Mouse (Mus musculus): ENCODE measurements around the gene Piga. TPM values are rescaled to one million over a fixed set of nuclear protein-coding genes. Genes with fewer than 3 reads are reported as not detected.
A peak's percentile ranks its signal among the peaks of the same experiment; 100 is the strongest.

Gene Piga
- 5.0 and 5.7 TPM in 2 replicates for polyA plus RNA-seq (2012; rRNA removed)

GRCm38 (mm10) chrX:164419471-164419939 lies at the start of gene Piga:
Gene Piga (plus strand): TSS chrX:164419787.
- DNase-seq (ENCODE audit: extremely low spot score in 1 of 2, low spot score in 1 of 2) = peak; percentile 93 to 94

- DNase-seq (ENCODE audit: extremely low spot score in 1 of 2, low spot score in 1 of 2) = no peak
Measured at GRCm38 (mm10) chrX:164370576-164370975, 49.0 kb upstream of the Piga start.

GRCm38 (mm10) chrX:164373081-164373480 lies 46.5 kb upstream of the Piga start, which contains the start of gene Vegfd:
Gene Vegfd (plus strand): TSS chrX:164373378.
- peak; percentile 28 to 57 for DNase-seq (ENCODE audit: extremely low spot score in 1 of 2, low spot score in 1 of 2)

- DNase-seq (ENCODE audit: extremely low spot score in 1 of 2, low spot score in 1 of 2) = no peak
Measured at GRCm38 (mm10) chrX:164374586-164374985, 45.0 kb upstream of the Piga start.

- DNase-seq (ENCODE audit: extremely low spot score in 1 of 2, low spot score in 1 of 2) = no peak
Measured at GRCm38 (mm10) chrX:164379721-164380120, 39.9 kb upstream of the Piga start.

- peak; percentile 27 to 65 for DNase-seq (ENCODE audit: extremely low spot score in 1 of 2, low spot score in 1 of 2)
Measured at GRCm38 (mm10) chrX:164381618-164382408, 37.8 kb upstream of the Piga start.

- DNase-seq (ENCODE audit: extremely low spot score in 1 of 2, low spot score in 1 of 2) = no peak
Measured at GRCm38 (mm10) chrX:164394091-164394490, 25.5 kb upstream of the Piga start.

GRCm38 (mm10) chrX:164398456-164398855 lies 21.1 kb upstream of the Piga start:
- DNase-seq (ENCODE audit: extremely low spot score in 1 of 2, low spot score in 1 of 2) = peak in 1 of 2 experiments; percentile 50

- DNase-seq (ENCODE audit: extremely low spot score in 1 of 2, low spot score in 1 of 2) = no peak
Measured at GRCm38 (mm10) chrX:164405080-164405649, 14.4 kb upstream of the Piga start.

GRCm38 (mm10) chrX:164406133-164407022 lies 13.2 kb upstream of the Piga start:
- DNase-seq (ENCODE audit: extremely low spot score in 1 of 2, low spot score in 1 of 2) = no peak

- no peak for DNase-seq (ENCODE audit: extremely low spot score in 1 of 2, low spot score in 1 of 2)
Measured at GRCm38 (mm10) chrX:164408301-164408927, 11.2 kb upstream of the Piga start.

- no peak for DNase-seq (ENCODE audit: extremely low spot score in 1 of 2, low spot score in 1 of 2)
Measured at GRCm38 (mm10) chrX:164410562-164410961, 9.0 kb upstream of the Piga start.

- DNase-seq (ENCODE audit: extremely low spot score in 1 of 2, low spot score in 1 of 2) = no peak
Measured at GRCm38 (mm10) chrX:164416803-164417202, 2.8 kb upstream of the Piga start.

- DNase-seq (ENCODE audit: extremely low spot score in 1 of 2, low spot score in 1 of 2) = peak; percentile 26 to 48
Measured at GRCm38 (mm10) chrX:164418008-164418407, 1.6 kb upstream of the Piga start.

GRCm38 (mm10) chrX:164419955-164420354 lies 368 bp downstream of the Piga start:
- DNase-seq (ENCODE audit: extremely low spot score in 1 of 2, low spot score in 1 of 2) = no peak

- DNase-seq (ENCODE audit: extremely low spot score in 1 of 2, low spot score in 1 of 2) = no peak
Measured at GRCm38 (mm10) chrX:164420518-164420917, 931 bp downstream of the Piga start.

GRCm38 (mm10) chrX:164424821-164425220 lies 5.2 kb downstream of the Piga start:
- DNase-seq (ENCODE audit: extremely low spot score in 1 of 2, low spot score in 1 of 2) = no peak

- DNase-seq (ENCODE audit: extremely low spot score in 1 of 2, low spot score in 1 of 2) = no peak
Measured at GRCm38 (mm10) chrX:164427295-164427694, 7.7 kb downstream of the Piga start.

- no peak for DNase-seq (ENCODE audit: extremely low spot score in 1 of 2, low spot score in 1 of 2)
Measured at GRCm38 (mm10) chrX:164428224-164428623, 8.6 kb downstream of the Piga start.

GRCm38 (mm10) chrX:164430621-164431020 lies 11.0 kb downstream of the Piga start:
- no peak for DNase-seq (ENCODE audit: extremely low spot score in 1 of 2, low spot score in 1 of 2)
